ENCODE assay signal across 9 mouse cellular contexts in genomic region chr4:132776764-132777163, GRCm38 (mm10). TPM values are rescaled to one million over a fixed set of nuclear protein-coding genes. Genes with fewer than 3 reads are reported as not detected.
DNase-seq lines count a peak whose midpoint lies in the region; ATAC-seq and TF ChIP-seq lines count a peak whose summit lies in the region.
"Had no signal": no experiment of that assay in that cellular context is flagged by ENCODE, and none has a peak within 500 bp of the region (broad histone marks: within the 10 kb centered on the region; RNA-seq: fewer than 3 reads in every experiment).

No protein-coding gene starts in this region.

- no peak overlapping the region for H3K4me3 ChIP-seq in CH12.LX (replicated peaks in 1 of 3; ENCODE audit: low read depth in 2 of 3, low read length in 2 of 3, poor library complexity in 1 of 3)
- H3K4me3 ChIP-seq in spleen, adult 2 months (ENCODE audit: extremely low read depth, insufficient read depth, insufficient read length) = no peak overlapping the region
- H3K4me3 ChIP-seq in forebrain, embryonic 15.5 days = no peak overlapping the region
- H3K4me3 ChIP-seq: hindbrain, embryonic 15.5 days had no signal

- WGBS in spleen, adult 2 months = 89% methylated on average over 5 of the region's 5 CpGs
- 92% methylated on average over 5 of the region's 5 CpGs for WGBS in forebrain, embryonic 15.5 days

- no peak for TF ChIP-seq EP300 in CH12.LX (IDR thresholded peaks at IDR 0.05; ENCODE audit: low read length)

- TF ChIP-seq CTCF in CH12.LX (conservative IDR thresholded peaks at IDR 0.05 in 1 of 2, IDR thresholded peaks at IDR 0.05 in 1 of 2; ENCODE audit: low read depth in 2 of 2, low read length in 2 of 2) = peak; percentile 47 to 91
- peak; percentile 91; the same call in 1 of the 2 replicates for TF ChIP-seq CTCF in spleen, adult 2 months (IDR thresholded peaks at IDR 0.05; ENCODE audit: extremely low read depth, insufficient read depth, insufficient read length, insufficient replicate concordance)

- H3K9ac ChIP-seq in CH12.LX (ENCODE audit: insufficient read depth, low read depth) = no peak overlapping the region
- no peak overlapping the region for H3K9ac ChIP-seq in forebrain, embryonic 15.5 days (replicated peaks)
- H3K9ac ChIP-seq: hindbrain, embryonic 15.5 days had no signal

- H3K9me3 ChIP-seq in CH12.LX (replicated peaks; ENCODE audit: low read length) = no peaks in the 10 kb centered on the region
- H3K9me3 ChIP-seq in forebrain, embryonic 15.5 days = no peaks in the 10 kb centered on the region
- H3K9me3 ChIP-seq: hindbrain, embryonic 15.5 days had no signal

- H3K4me1 ChIP-seq in CH12.LX (ENCODE audit: control insufficient read depth in 1 of 2, insufficient read depth in 2 of 2) = peaks cover 24 to 62% of the 10 kb centered on the region in 2 experiments
- H3K4me1 ChIP-seq in spleen, adult 2 months (ENCODE audit: control insufficient read depth, insufficient read depth, insufficient read length) = peaks cover 19% of the 10 kb centered on the region; the same call in 1 of the 2 replicates
- no peaks in the 10 kb centered on the region for H3K4me1 ChIP-seq in forebrain, embryonic 15.5 days
- H3K4me1 ChIP-seq: hindbrain, embryonic 15.5 days had no signal

- H3K27me3 ChIP-seq in CH12.LX (replicated peaks) = no peaks in the 10 kb centered on the region
- no peaks in the 10 kb centered on the region for H3K27me3 ChIP-seq in spleen, adult 2 months (ENCODE audit: control insufficient read depth, insufficient read depth, low read length)
- H3K27me3 ChIP-seq in forebrain, embryonic 15.5 days = no peaks in the 10 kb centered on the region
- H3K27me3 ChIP-seq: hindbrain, embryonic 15.5 days had no signal

- peak overlapping the region; percentile 99 for H3K27ac ChIP-seq in CH12.LX (ENCODE audit: insufficient read depth, low read depth)
- no peak overlapping the region for H3K27ac ChIP-seq in spleen, adult 2 months (ENCODE audit: insufficient read depth, low read length)
- H3K27ac ChIP-seq in forebrain, embryonic 15.5 days (replicated peaks) = no peak overlapping the region
- H3K27ac ChIP-seq: hindbrain, embryonic 15.5 days had no signal

- ATAC-seq in forebrain, embryonic 15.5 days (replicated peaks) = no peak

- dilution Hi-C loops in CH12.LX (cut with MboI; ENCODE audit: extremely low pct_ligation_motif_present, extremely low pct_unique_long_range_greater_than_20kb, low sequenced_read_pairs) = no loop called here

- in situ Hi-C loops in CH12.LX (cut with MboI; ENCODE audit: low pct_ligation_motif_present, low pct_unique_long_range_greater_than_20kb, low sequenced_read_pairs) = loop anchor here (5.0 kb wide), 1 partner anchor 41 kb away; no protein-coding TSS in a partner anchor

- H3K79me2 ChIP-seq in CH12.LX (replicated peaks; ENCODE audit: control insufficient read depth, extremely low read depth, insufficient read depth, poor library complexity, severe bottlenecking) = no peaks in the 10 kb centered on the region

- DNase-seq in A20 (ENCODE audit: low read depth, low spot score) (peak; percentile 76), CH12.LX (ENCODE audit: extremely low read depth) (peak; percentile 88)
- peak; percentile 62 for DNase-seq in c-Kit-positive CD71-positive TER-119-negative erythroid progenitor cells, embryonic 14.5 days (ENCODE audit: low read depth)
- peak; percentile 40 for DNase-seq in gastrocnemius, adult 8-10 months (ENCODE audit: low spot score in 2 of 2)
- peak; percentile 68 for DNase-seq in layer of hippocampus, adult 9-10 months (ENCODE audit: low spot score)
- peak; percentile 59 to 81 for DNase-seq in lung, postnatal 4 days
- peak in 1 of 2 experiments; percentile 83 for DNase-seq in spleen, adult 2 months (ENCODE audit: low read depth in 1 of 2, low spot score in 2 of 2)

- no peak for TF ChIP-seq POLR2A in CH12.LX (IDR thresholded peaks at IDR 0.05; ENCODE audit: low read depth, low read length)
- no peak for TF ChIP-seq POLR2A in spleen, adult 2 months (IDR thresholded peaks at IDR 0.05; ENCODE audit: low read depth, low read length)

- TF ChIP-seq RAD21 in CH12.LX (IDR thresholded peaks at IDR 0.05; ENCODE audit: low read depth, low read length) = peak; percentile 91

- H3K36me3 ChIP-seq in CH12.LX (replicated peaks in 1 of 2; ENCODE audit: control insufficient read depth in 1 of 2, insufficient read depth in 1 of 2, low read length in 1 of 2) = peaks cover 58 to 84% of the 10 kb centered on the region in 2 experiments
- peaks cover 38% of the 10 kb centered on the region for H3K36me3 ChIP-seq in spleen, adult 2 months (ENCODE audit: control insufficient read depth, insufficient read depth, low read length)
- H3K36me3 ChIP-seq in forebrain, embryonic 15.5 days = peaks cover 59% of the 10 kb centered on the region

- H3K4me2 ChIP-seq in CH12.LX (ENCODE audit: insufficient read depth, low read depth, poor library complexity, severe bottlenecking) = no peak overlapping the region
- no peak overlapping the region for H3K4me2 ChIP-seq in forebrain, embryonic 15.5 days (replicated peaks)
- H3K4me2 ChIP-seq: hindbrain, embryonic 15.5 days had no signal

TF ChIP-seq in CH12.LX, 34 proteins besides CTCF, POLR2A, EP300 and RAD21:
- peak; percentile 90 for TF ChIP-seq ZC3H11A (IDR thresholded peaks at IDR 0.05; ENCODE audit: low read depth, low read length)
- TF ChIP-seq MXI1 (IDR thresholded peaks at IDR 0.05; ENCODE audit: low read depth, low read length) = no peak; the same call in 1 of the 2 replicates
- peak; percentile 35; the same call in 1 of the 2 replicates for TF ChIP-seq TCF12 (IDR thresholded peaks at IDR 0.05; ENCODE audit: low read depth, low read length)
- TF ChIP-seq SIN3A (IDR thresholded peaks at IDR 0.05; ENCODE audit: low read length) = 0 out of 2 replicates have a peak, but pooled peaks have one; percentile 37
- TF ChIP-seq SMC3 (IDR thresholded peaks at IDR 0.05; ENCODE audit: low read depth, low read length) = peak; percentile 96
- TF ChIP-seq IRF4 (IDR thresholded peaks at IDR 0.05; ENCODE audit: low read depth, low read length) = no peak
TF ChIP-seq in CH12.LX: peak in this region for 4.

RNA-seq across cellular contexts. Expression of gene Rpa2, which starts 8.6 kb away (rescaled TPM):
- total RNA-seq in CH12.LX (2012; rRNA removed) (80.2 and 108 TPM in 2 replicates), CH12.LX (2014; rRNA removed) (142 and 157 TPM in 2 replicates)
- polyA plus RNA-seq in CH12.LX (2012; ENCODE audit: insufficient read length, low read depth) = 97.9 and 103 TPM in 2 replicates
- total RNA-seq in gastrocnemius, adult 8-10 months (2022) = 10 to 100 TPM; 15.3 to 18.7 (median 17.6) TPM
- 15.4 and 19.9 TPM in 2 replicates for polyA plus RNA-seq in spleen, adult 2 months (2012; rRNA removed)
- 63.2 and 69.4 TPM in 2 replicates for polyA plus RNA-seq in forebrain, embryonic 15.5 days (2015; fragmentation: Nextera tagmentation; extraction: Ambion mirVana)

RNA-seq across cellular contexts. Expression of gene Themis2, which starts 19.4 kb away (rescaled TPM):
- total RNA-seq in CH12.LX (2012; rRNA removed) (14.2 and 17.1 TPM in 2 replicates), CH12.LX (2014; rRNA removed) (9.3 and 10.2 TPM in 2 replicates)
- polyA plus RNA-seq in CH12.LX (2012; ENCODE audit: insufficient read length, low read depth) = 30.7 and 35.7 TPM in 2 replicates
- under 1 TPM; 0.41 to 0.58 (median 0.50) TPM for total RNA-seq in gastrocnemius, adult 8-10 months (2022)
- polyA plus RNA-seq in spleen, adult 2 months (2012; rRNA removed) = 55.0 and 68.8 TPM in 2 replicates
- 0.28 and 0.42 TPM in 2 replicates for polyA plus RNA-seq in forebrain, embryonic 15.5 days (2015; fragmentation: Nextera tagmentation; extraction: Ambion mirVana)

RNA-seq across cellular contexts. Expression of gene Smpdl3b, which starts 19.7 kb away (rescaled TPM):
- 20.9 and 24.0 TPM in 2 replicates for total RNA-seq in CH12.LX (2012; rRNA removed)
- total RNA-seq in CH12.LX (2014; rRNA removed) = 3.6 and 4.6 TPM in 2 replicates
- polyA plus RNA-seq in CH12.LX (2012; ENCODE audit: insufficient read length, low read depth) = 2.9 TPM in 2 replicates
- 1 to 10 TPM in 2 of 4 experiments, under 1 TPM in 1, not detected in 1; 0.56 to 1.5 (median 1.0) TPM for total RNA-seq in gastrocnemius, adult 8-10 months (2022)
- 1.5 and 4.2 TPM in 2 replicates for polyA plus RNA-seq in spleen, adult 2 months (2012; rRNA removed)
- polyA plus RNA-seq in forebrain, embryonic 15.5 days (2015; fragmentation: Nextera tagmentation; extraction: Ambion mirVana) = 1.3 and 1.4 TPM in 2 replicates

RNA-seq across cellular contexts. Expression of gene Xkr8, which starts 44.4 kb away (rescaled TPM):
- total RNA-seq in CH12.LX (2012; rRNA removed) (6.2 and 8.6 TPM in 2 replicates), CH12.LX (2014; rRNA removed) (3.7 and 3.8 TPM in 2 replicates)
- polyA plus RNA-seq in CH12.LX (2012; ENCODE audit: insufficient read length, low read depth) = 4.9 and 5.5 TPM in 2 replicates
- total RNA-seq in gastrocnemius, adult 8-10 months (2022) = 1 to 10 TPM in 2 of 4 experiments, under 1 TPM in 2; 0.44 to 1.4 (median 1.1) TPM
- 3.4 and 7.8 TPM in 2 replicates for polyA plus RNA-seq in spleen, adult 2 months (2012; rRNA removed)
- 3.4 and 3.6 TPM in 2 replicates for polyA plus RNA-seq in forebrain, embryonic 15.5 days (2015; fragmentation: Nextera tagmentation; extraction: Ambion mirVana)

Comparison
In these comparisons a context has a peak if more than half of its experiments do, and no peak if none do; other contexts are left out.
1. RNA of gene Themis2, which starts 19.4 kb away (polyA plus RNA-seq): 55.0 to 68.8 TPM in spleen, adult 2 months and 30.7 to 35.7 TPM in CH12.LX; 0.28 to 0.42 TPM in forebrain, embryonic 15.5 days; every median in the first group is over 10 times any median in the second.